Mouse (Mus musculus): ENCODE measurements around the gene Gm44503.

DNA sequence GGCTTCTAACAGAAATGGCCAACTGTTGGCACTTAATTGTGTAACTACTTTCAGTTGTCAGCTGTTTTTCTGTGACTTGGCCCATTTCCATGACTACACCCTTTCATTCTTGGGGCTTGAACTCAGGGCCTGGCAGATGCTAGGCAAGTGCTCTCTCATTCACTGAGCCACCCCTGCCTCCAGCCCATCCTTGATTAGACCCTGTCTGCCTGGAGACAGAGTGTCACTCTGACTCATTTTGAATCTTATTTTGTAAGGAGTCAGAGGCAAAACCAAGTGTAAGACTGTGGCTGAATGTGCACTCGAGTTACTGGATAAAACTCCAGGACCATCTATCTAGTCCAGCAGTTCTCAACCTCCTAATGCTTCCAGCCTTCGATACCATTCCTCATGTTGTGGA is 89.3 kb downstream of the Gm44503 start:
- TF ChIP-seq CTCF (IDR thresholded peaks at IDR 0.05; ENCODE audit: low read depth): no peak
- TF ChIP-seq EP300 (IDR thresholded peaks at IDR 0.05; ENCODE audit: low read depth): no peak

All from liver, embryonic 14.5 days (tissue).